Comparison of ENCODE assay signal across 14 mouse cellular contexts in the genomic region with DNA sequence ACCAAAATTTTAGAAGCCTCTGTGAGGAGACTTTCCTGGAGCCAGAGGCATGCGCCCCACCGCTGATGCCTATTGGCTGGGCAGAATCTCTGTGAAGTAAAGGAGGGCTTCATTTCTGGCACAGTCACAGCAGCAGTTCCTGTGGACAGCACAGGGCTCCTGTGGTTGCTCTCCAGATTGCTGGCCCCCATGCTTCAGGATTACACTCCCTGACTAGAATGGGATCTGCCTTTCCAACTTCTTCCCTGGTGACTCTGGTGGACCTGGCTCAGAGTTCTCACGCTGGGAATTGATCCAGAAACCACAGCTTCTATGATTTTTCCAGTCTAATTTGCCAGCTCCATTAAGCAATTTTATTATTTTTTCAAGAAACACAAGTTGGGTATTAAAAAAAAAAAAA. TPM values are rescaled to one million over a fixed set of nuclear protein-coding genes. Genes with fewer than 3 reads are reported as not detected.
A peak's percentile ranks its signal among the peaks of the same experiment; 100 is the strongest.
DNase-seq lines count a peak whose midpoint lies in the region; ATAC-seq and TF ChIP-seq lines count a peak whose summit lies in the region.
"Had no signal": no experiment of that assay in that cellular context is flagged by ENCODE, and none has a peak within 500 bp of the region (broad histone marks: within the 10 kb centered on the region; RNA-seq: fewer than 3 reads in every experiment).

No protein-coding gene starts in this region.

- no peak overlapping the region for H3K9ac ChIP-seq in liver, adult 2 months (ENCODE audit: low read depth, low read length)
- H3K9ac ChIP-seq in liver, embryonic 12.5 days, result no peak overlapping the region
- H3K9ac ChIP-seq: liver, embryonic 15.5 days; midbrain, embryonic 15.5 days had no signal

- no peaks in the 10 kb centered on the region for H3K4me1 ChIP-seq in liver, adult 2 months (ENCODE audit: control insufficient read depth, insufficient read depth, low read length)
- H3K4me1 ChIP-seq in liver, embryonic 12.5 days, result no peaks in the 10 kb centered on the region
- H3K4me1 ChIP-seq: liver, embryonic 15.5 days; midbrain, embryonic 15.5 days had no signal

- no peak overlapping the region for H3K4me2 ChIP-seq in liver, embryonic 12.5 days
- H3K4me2 ChIP-seq: liver, embryonic 15.5 days; midbrain, embryonic 15.5 days had no signal

- no peaks in the 10 kb centered on the region for H3K27me3 ChIP-seq in liver, adult 2 months (ENCODE audit: control insufficient read depth, insufficient read depth, low read length)
- H3K27me3 ChIP-seq in liver, embryonic 12.5 days (replicated peaks), result no peaks in the 10 kb centered on the region
- H3K27me3 ChIP-seq: liver, embryonic 15.5 days; midbrain, embryonic 15.5 days had no signal

- TF ChIP-seq POLR2A in liver, adult 2 months (IDR thresholded peaks at IDR 0.05; ENCODE audit: extremely low read depth, insufficient read depth, low read length), result no peak

- H3K27ac ChIP-seq in liver, adult 2 months (replicated peaks; ENCODE audit: insufficient read depth, low read depth, low read length), result no peak overlapping the region
- H3K27ac ChIP-seq in liver, embryonic 12.5 days, result no peak overlapping the region
- H3K27ac ChIP-seq: liver, embryonic 15.5 days; midbrain, embryonic 15.5 days had no signal

- DNase-seq in adrenal gland, adult 8-10 months, result peak; percentile 24
- DNase-seq in adrenal gland, postnatal 4 days (ENCODE audit: low spot score in 2 of 2), result no peak
- DNase-seq in liver, adult 2 months (ENCODE audit: extremely low read depth, low read depth, low spot score), result peak; percentile 7
- peak; percentile 55 to 78 for DNase-seq in cerebellum, postnatal 14 days
- DNase-seq in heart, adult 9 months (ENCODE audit: low spot score in 2 of 2), result peak; percentile 60 to 75
- no peak for DNase-seq in right cerebral cortex, adult 18-20 months
- DNase-seq: kidney, adult 18-20 months; layer of hippocampus, adult 9-11 months had no signal

- no peak for ATAC-seq in liver, embryonic 12.5 days
- ATAC-seq in monocyte, adult 5-6 weeks (replicated peaks; ENCODE audit: insufficient number of reproducible peaks, low FRiP score, low TSS enrichment, poor library complexity, severe bottlenecking), result no peak
- ATAC-seq: midbrain, embryonic 15.5 days had no signal

- no peak for TF ChIP-seq CTCF in liver, adult 2 months (IDR thresholded peaks at IDR 0.05; ENCODE audit: low read depth, low read length)

- no peaks in the 10 kb centered on the region for H3K36me3 ChIP-seq in liver, adult 2 months (ENCODE audit: control insufficient read depth, insufficient read depth, low read length)
- H3K36me3 ChIP-seq in liver, embryonic 12.5 days, result no peaks in the 10 kb centered on the region
- H3K36me3 ChIP-seq: G1E; liver, embryonic 15.5 days; midbrain, embryonic 15.5 days had no signal

- H3K4me3 ChIP-seq in liver, adult 2 months (ENCODE audit: insufficient read depth, low read depth, low read length), result no peak overlapping the region
- H3K4me3 ChIP-seq in liver, embryonic 12.5 days, result no peak overlapping the region
- H3K4me3 ChIP-seq: liver, embryonic 15.5 days; midbrain, embryonic 15.5 days had no signal

- 78% methylated on average over 3 of the region's 3 CpGs for WGBS in liver, adult 2 months
- WGBS in liver, embryonic 12.5 days (ENCODE audit: insufficient replicate concordance), result 80% methylated on average over 3 of the region's 3 CpGs

- no peaks in the 10 kb centered on the region for H3K9me3 ChIP-seq in liver, embryonic 12.5 days (replicated peaks)
- H3K9me3 ChIP-seq: G1E; liver, embryonic 15.5 days; midbrain, embryonic 15.5 days had no signal

- no peaks in the 10 kb centered on the region for H3K79me2 ChIP-seq in liver, adult 2 months (ENCODE audit: control insufficient read depth, insufficient read depth, low read length)

RNA-seq across cellular contexts. Expression of a gene that starts 28.2 kb away (rescaled TPM):
- total RNA-seq in adrenal gland, adult 8-10 months (2022), result under 1 TPM in 2 of 4 experiments, not detected in 2; 0.13 to 0.14 TPM
- not detected for total RNA-seq in adrenal gland, postnatal 4 days (2021)
- not detected in 2 replicates for total RNA-seq in liver, adult 2 months (2014; rRNA removed)
- polyA plus RNA-seq in liver, adult 2 months (2012; rRNA removed), result not detected in 2 replicates
- polyA plus RNA-seq in liver, embryonic 12.5 days (2016; fragmentation: Nextera tagmentation; extraction: Ambion mirVana), result 0.06 TPM in 1 of 2 replicates, not detected in the other
- not detected in 3 replicates for total RNA-seq in monocyte, adult 5-6 weeks (2017)
- total RNA-seq: hematopoietic stem cell, adult 5-6 weeks had no signal
- polyA plus RNA-seq: G1E; midbrain, embryonic 15.5 days had no signal

RNA-seq across cellular contexts. Expression of a gene that starts 45.5 kb away (rescaled TPM):
- 10 to 100 TPM; 48.3 to 91.2 (median 68.8) TPM for total RNA-seq in adrenal gland, adult 8-10 months (2022)
- 10 to 100 TPM; 57.3 to 64.1 TPM for total RNA-seq in adrenal gland, postnatal 4 days (2021)
- 20.1 and 23.4 TPM in 2 replicates for total RNA-seq in liver, adult 2 months (2014; rRNA removed)
- 4.4 and 5.1 TPM in 2 replicates for polyA plus RNA-seq in liver, adult 2 months (2012; rRNA removed)
- polyA plus RNA-seq in liver, embryonic 12.5 days (2016; fragmentation: Nextera tagmentation; extraction: Ambion mirVana), result 11.6 and 11.9 TPM in 2 replicates
- total RNA-seq in monocyte, adult 5-6 weeks (2017), result 71.9 to 130 TPM (median 77.4 TPM) in 3 replicates

Comparison
In these comparisons a context has a peak if more than half of its experiments do, and no peak if none do; other contexts are left out.
1. DNase-seq: peak in adrenal gland, adult 8-10 months (single experiment), liver, adult 2 months (single experiment), cerebellum, postnatal 14 days (2 of 2) and heart, adult 9 months (2 of 2); none in adrenal gland, postnatal 4 days (0 of 2) and right cerebral cortex, adult 18-20 months (single experiment).